Mouse (Mus musculus): ENCODE data around the gene Tcf7l2. TPM values are rescaled to one million over a fixed set of nuclear protein-coding genes. Genes with fewer than 3 reads are reported as not detected.
A peak's percentile ranks its signal among the peaks of the same experiment; 100 is the strongest.

Gene Tcf7l2
- polyA plus RNA-seq, 2 experiments: 7.8 to 18.4 TPM

GRCm38 (mm10) chr19:55803121-55803520 lies 61.5 kb downstream of the Tcf7l2 start:
- DNase-seq (ENCODE audit: low read depth in 3 of 3, low spot score in 3 of 3) (peak in 1 of 3 experiments; percentile 11), ATAC-seq (ENCODE audit: insufficient read depth) (no peak)
- H3K4me1 ChIP-seq (replicated peaks; ENCODE audit: control insufficient read depth in 2 of 2, insufficient read depth in 2 of 2, low read length in 1 of 2): peaks cover 0 to 11% of the 10 kb centered on the region in 2 experiments; a peak in 1 of 4 replicates
- no peak overlapping the region for H3K4me2 ChIP-seq (ENCODE audit: low read depth)
- H3K4me3 ChIP-seq (ENCODE audit: insufficient read depth in 1 of 2, low read depth in 2 of 2, low read length in 2 of 2): no peak overlapping the region
- H3K9me3 ChIP-seq (ENCODE audit: control insufficient read depth, low read length): no peaks in the 10 kb centered on the region
- WGBS (ENCODE audit: insufficient replicate concordance): 15% methylated on average over 1 of the region's 1 CpGs
- H3K27me3 ChIP-seq (ENCODE audit: control insufficient read depth, insufficient read depth, low read length): no peaks in the 10 kb centered on the region
- H3K36me3 ChIP-seq (replicated peaks; ENCODE audit: control insufficient read depth, insufficient read depth, low read depth): no peaks in the 10 kb centered on the region
- TF ChIP-seq EP300 (IDR thresholded peaks at IDR 0.05; ENCODE audit: low read depth) (no peak), CTCF (IDR thresholded peaks at IDR 0.05; ENCODE audit: low read depth) (no peak)
- H3K27ac ChIP-seq: no peak overlapping the region
- H3K9ac ChIP-seq (replicated peaks): no peak overlapping the region

- Histone ChIP-seq H3K4me3 (ENCODE audit: insufficient read depth in 1 of 2, low read depth in 2 of 2, low read length in 2 of 2) (no peak overlapping the region), H3K4me2 (ENCODE audit: low read depth) (no peak overlapping the region), H3K9ac (replicated peaks) (no peak overlapping the region), H3K4me1 (replicated peaks; ENCODE audit: control insufficient read depth in 2 of 2, insufficient read depth in 2 of 2, low read length in 1 of 2) (peaks cover 0 to 10% of the 10 kb centered on the region in 2 experiments; a peak in 1 of 4 replicates), H3K27ac (no peak overlapping the region), H3K9me3 (ENCODE audit: control insufficient read depth, low read length) (no peaks in the 10 kb centered on the region), H3K36me3 (replicated peaks; ENCODE audit: control insufficient read depth, insufficient read depth, low read depth) (no peaks in the 10 kb centered on the region), H3K27me3 (ENCODE audit: control insufficient read depth, insufficient read depth, low read length) (no peaks in the 10 kb centered on the region; the same call in 1 of the 2 replicates)
- DNase-seq (ENCODE audit: low read depth in 3 of 3, low spot score in 3 of 3) (no peak), ATAC-seq (ENCODE audit: insufficient read depth) (no peak)
- TF ChIP-seq CTCF (IDR thresholded peaks at IDR 0.05; ENCODE audit: low read depth) (no peak), EP300 (IDR thresholded peaks at IDR 0.05; ENCODE audit: low read depth) (no peak)
- 62% methylated on average over 12 of the region's 12 CpGs for WGBS (ENCODE audit: insufficient replicate concordance)
These were observed 62.2 kb downstream of the Tcf7l2 start for GRCm38 (mm10) chr19:55803797-55804196.

GRCm38 (mm10) chr19:55804795-55805194 lies 63.2 kb downstream of the Tcf7l2 start:
- H3K9me3 ChIP-seq (ENCODE audit: control insufficient read depth, low read length): no peaks in the 10 kb centered on the region
- H3K27me3 ChIP-seq (ENCODE audit: control insufficient read depth, insufficient read depth, low read length): no peaks in the 10 kb centered on the region; the same call in 1 of the 2 replicates
- TF ChIP-seq EP300 (IDR thresholded peaks at IDR 0.05; ENCODE audit: low read depth) (no peak), CTCF (IDR thresholded peaks at IDR 0.05; ENCODE audit: low read depth) (no peak)
- H3K4me2 ChIP-seq (ENCODE audit: low read depth): no peak overlapping the region
- DNase-seq (ENCODE audit: low read depth in 3 of 3, low spot score in 3 of 3): no peak
- no peak overlapping the region for H3K27ac ChIP-seq
- peaks cover 0 to 10% of the 10 kb centered on the region in 2 experiments; a peak in 1 of 4 replicates for H3K4me1 ChIP-seq (replicated peaks; ENCODE audit: control insufficient read depth in 2 of 2, insufficient read depth in 2 of 2, low read length in 1 of 2)
- no peak overlapping the region for H3K4me3 ChIP-seq (ENCODE audit: insufficient read depth in 1 of 2, low read depth in 2 of 2, low read length in 2 of 2)
- H3K9ac ChIP-seq (replicated peaks): no peak overlapping the region
- WGBS (ENCODE audit: insufficient replicate concordance): 63% methylated on average over 7 of the region's 7 CpGs
- ATAC-seq (ENCODE audit: insufficient read depth): no peak
- no peaks in the 10 kb centered on the region for H3K36me3 ChIP-seq (replicated peaks; ENCODE audit: control insufficient read depth, insufficient read depth, low read depth)

- no peaks in the 10 kb centered on the region for H3K9me3 ChIP-seq (ENCODE audit: control insufficient read depth, low read length)
- ATAC-seq (ENCODE audit: insufficient read depth) (no peak), DNase-seq (ENCODE audit: low read depth in 3 of 3, low spot score in 3 of 3) (no peak)
- no peak overlapping the region for H3K4me3 ChIP-seq (ENCODE audit: insufficient read depth in 1 of 2, low read depth in 2 of 2, low read length in 2 of 2)
- no peak overlapping the region for H3K9ac ChIP-seq (replicated peaks)
- no peaks in the 10 kb centered on the region; the same call in 1 of the 2 replicates for H3K27me3 ChIP-seq (ENCODE audit: control insufficient read depth, insufficient read depth, low read length)
- TF ChIP-seq CTCF (IDR thresholded peaks at IDR 0.05; ENCODE audit: low read depth) (no peak), EP300 (IDR thresholded peaks at IDR 0.05; ENCODE audit: low read depth) (no peak)
- no peak overlapping the region for H3K27ac ChIP-seq
- WGBS (ENCODE audit: insufficient replicate concordance): 42% methylated on average over 12 of the region's 12 CpGs
- peaks cover 0 to 10% of the 10 kb centered on the region in 2 experiments; a peak in 1 of 4 replicates for H3K4me1 ChIP-seq (replicated peaks; ENCODE audit: control insufficient read depth in 2 of 2, insufficient read depth in 2 of 2, low read length in 1 of 2)
- H3K4me2 ChIP-seq (ENCODE audit: low read depth): no peak overlapping the region
- H3K36me3 ChIP-seq (replicated peaks; ENCODE audit: control insufficient read depth, insufficient read depth, low read depth): no peaks in the 10 kb centered on the region
These were observed 65.0 kb downstream of the Tcf7l2 start for GRCm38 (mm10) chr19:55806434-55807193.

GRCm38 (mm10) chr19:55807194-55808053 lies 65.8 kb downstream of the Tcf7l2 start:
- no peak overlapping the region for H3K4me2 ChIP-seq (ENCODE audit: low read depth)
- no peak for ATAC-seq (ENCODE audit: insufficient read depth)

More at GRCm38 (mm10) chr19:55807194-55808053, 65.8 kb downstream of the Tcf7l2 start:
- WGBS (ENCODE audit: insufficient replicate concordance): 30% methylated on average over 20 of the region's 20 CpGs
- Histone ChIP-seq H3K4me3 (ENCODE audit: insufficient read depth in 1 of 2, low read depth in 2 of 2, low read length in 2 of 2) (no peak overlapping the region), H3K9me3 (ENCODE audit: control insufficient read depth, low read length) (no peaks in the 10 kb centered on the region), H3K27ac (no peak overlapping the region), H3K9ac (replicated peaks) (no peak overlapping the region), H3K4me1 (replicated peaks; ENCODE audit: control insufficient read depth in 2 of 2, insufficient read depth in 2 of 2, low read length in 1 of 2) (peaks cover 0 to 10% of the 10 kb centered on the region in 2 experiments; a peak in 1 of 4 replicates), H3K36me3 (replicated peaks; ENCODE audit: control insufficient read depth, insufficient read depth, low read depth) (no peaks in the 10 kb centered on the region), H3K27me3 (ENCODE audit: control insufficient read depth, insufficient read depth, low read length) (no peaks in the 10 kb centered on the region; the same call in 1 of the 2 replicates)
- TF ChIP-seq EP300 (IDR thresholded peaks at IDR 0.05; ENCODE audit: low read depth) (no peak), CTCF (IDR thresholded peaks at IDR 0.05; ENCODE audit: low read depth) (no peak)
- no peak for DNase-seq (ENCODE audit: low read depth in 3 of 3, low spot score in 3 of 3)

Data from liver, embryonic 14.5 days (tissue).